Mouse (Mus musculus) liver, postnatal 0 days (tissue): ENCODE data around the gene Pard3b. TPM values are rescaled to one million over a fixed set of nuclear protein-coding genes. Genes with fewer than 3 reads are reported as not detected.

Source experiments
- ATAC-seq: fragments of 200-750 bp; cut with Nextera tagmentation; 2 replicates; pipeline ENCODE4 v1.8.0; 2017; ENCODE audit warnings: mild to moderate bottlenecking, moderate library complexity
- DNase-seq: peaks from one replicate; pipeline ENCODE4 v3.0.0-alpha.2; 2016
- H3K27ac ChIP-seq: fragments of 300-500 bp; sonication (generic); 2 replicates; pipeline ENCODE4 v1.5.1; 2014; ENCODE audit warnings: antibody characterized with exemption, moderate library complexity, mild to moderate bottlenecking, low read depth
- H3K27me3 ChIP-seq: fragments of 300-500 bp; sonication (generic); 2 replicates; pipeline ENCODE4 v1.6.1; 2014; ENCODE audit warnings: low read length, control low read depth, mixed read lengths; ENCODE audit not compliant: insufficient read depth
- H3K36me3 ChIP-seq: fragments of 300-500 bp; sonication (generic); replicated peaks from 2 replicates; pipeline ENCODE4 v1.6.1; 2014; ENCODE audit warnings: mild to moderate bottlenecking, control low read depth, low read length, moderate library complexity, mixed read lengths; ENCODE audit not compliant: insufficient read depth
- H3K4me1 ChIP-seq: fragments of 300-500 bp; sonication (generic); 2 replicates; pipeline ENCODE4 v1.6.1; 2014; ENCODE audit warnings: antibody characterized with exemption, mild to moderate bottlenecking, control low read depth; ENCODE audit not compliant: insufficient read depth
- H3K4me2 ChIP-seq: fragments of 300-500 bp; sonication (generic); 2 replicates; pipeline ENCODE4 v1.6.1; 2014; ENCODE audit warnings: low read depth, mild to moderate bottlenecking, low read length, moderate library complexity, mixed read lengths
- H3K4me3 ChIP-seq: fragments of 300-500 bp; sonication (generic); 2 replicates; pipeline ENCODE4 v1.5.1; 2014; ENCODE audit warnings: low read depth, low read length
- H3K9ac ChIP-seq: fragments of 300-500 bp; sonication (generic); replicated peaks from 2 replicates; pipeline ENCODE4 v1.6.1; 2014; ENCODE audit warnings: mild to moderate bottlenecking, moderate library complexity
- H3K9me3 ChIP-seq: fragments of 300-500 bp; sonication (generic); 2 replicates; pipeline ENCODE4 v1.6.1; 2016; ENCODE audit warnings: mild to moderate bottlenecking, control low read depth, low read length, mixed read lengths
- CTCF ChIP-seq: sonication (generic); IDR thresholded peaks from 2 replicates; pipeline ENCODE4 v1.5.1; 2016; ENCODE audit warnings: antibody characterized with exemption, low read depth
- EP300 ChIP-seq: IDR thresholded peaks from 2 replicates; pipeline ENCODE4 v1.6.1; 2016; ENCODE audit warnings: antibody characterized with exemption, low read depth, mild to moderate bottlenecking
- WGBS: fragments of 180-500 bp; shearing (Covaris S2); extraction: QIAGEN DNeasy Blood & Tissue Kit; methylation state at CpG from one replicate; pipeline ENCODE4 v1.1.7; 2014; ENCODE audit not compliant: insufficient replicate concordance; 5-methylcytosine and 5-hydroxymethylcytosine counted together
- polyA plus RNA-seq: library from polyadenylated mRNA; unstranded; fragments of >200 nt; fragmentation: Nextera tagmentation; extraction: Ambion mirVana; gene quantifications from 2 replicates; pipeline ENCODE4 v1.2.1, GENCODE M21; 2015

Gene Pard3b
- polyA plus RNA-seq, 1 experiment from 2014 or later = 2.8 TPM

- Histone ChIP-seq H3K27ac (no peak overlapping the region), H3K36me3 (no peaks in the 10 kb centered on the region), H3K4me3 (no peak overlapping the region), H3K9ac (no peak overlapping the region), H3K4me2 (no peak overlapping the region), H3K27me3 (no peaks in the 10 kb centered on the region), H3K4me1 (no peaks in the 10 kb centered on the region), H3K9me3 (no peaks in the 10 kb centered on the region)
- DNase-seq (no peak), ATAC-seq (no peak)
- no peak for TF ChIP-seq CTCF
- 70% methylated on average over 3 of the region's 3 CpGs for WGBS
These were observed 437.5 kb downstream of the Pard3b start for GRCm38 (mm10) chr1:62076171-62076570.

GRCm38 (mm10) chr1:62081129-62081528, 442.5 kb downstream of the Pard3b start:
- Histone ChIP-seq H3K4me3 (no peak overlapping the region), H3K27me3 (no peaks in the 10 kb centered on the region), H3K9me3 (no peaks in the 10 kb centered on the region), H3K27ac (no peak overlapping the region), H3K4me1 (no peaks in the 10 kb centered on the region), H3K4me2 (no peak overlapping the region), H3K36me3 (no peaks in the 10 kb centered on the region), H3K9ac (no peak overlapping the region)
- no peak for DNase-seq
- 77% methylated on average over 4 of the region's 4 CpGs for WGBS
- TF ChIP-seq CTCF (no peak), EP300 (no peak)
- no peak for ATAC-seq

- DNase-seq = no peak
- Histone ChIP-seq H3K9me3 (no peaks in the 10 kb centered on the region), H3K36me3 (no peaks in the 10 kb centered on the region), H3K27ac (no peak overlapping the region), H3K4me1 (no peaks in the 10 kb centered on the region), H3K4me3 (no peak overlapping the region), H3K9ac (no peak overlapping the region), H3K4me2 (no peak overlapping the region), H3K27me3 (no peaks in the 10 kb centered on the region)
- TF ChIP-seq CTCF = no peak
- no peak for TF ChIP-seq EP300
- ATAC-seq = no peak
- WGBS = 77% methylated on average over 6 of the region's 6 CpGs
These were observed 447.4 kb downstream of the Pard3b start for GRCm38 (mm10) chr1:62085995-62086394.

GRCm38 (mm10) chr1:62087464-62087863, 448.8 kb downstream of the Pard3b start:
- Histone ChIP-seq H3K4me1 (no peaks in the 10 kb centered on the region), H3K36me3 (no peaks in the 10 kb centered on the region), H3K4me2 (no peak overlapping the region), H3K4me3 (no peak overlapping the region), H3K27me3 (no peaks in the 10 kb centered on the region), H3K9ac (no peak overlapping the region), H3K27ac (no peak overlapping the region), H3K9me3 (no peaks in the 10 kb centered on the region)
- no peak for DNase-seq
- ATAC-seq = no peak
- TF ChIP-seq EP300 (no peak), CTCF (no peak)
- WGBS = 81% methylated on average over 10 of the region's 10 CpGs

GRCm38 (mm10) chr1:62094885-62095284, 456.3 kb downstream of the Pard3b start:
- TF ChIP-seq EP300 = no peak
- no peak for TF ChIP-seq CTCF
- Histone ChIP-seq H3K4me1 (no peaks in the 10 kb centered on the region), H3K4me2 (no peak overlapping the region), H3K4me3 (no peak overlapping the region), H3K9me3 (no peaks in the 10 kb centered on the region), H3K27me3 (no peaks in the 10 kb centered on the region), H3K9ac (no peak overlapping the region), H3K36me3 (no peaks in the 10 kb centered on the region), H3K27ac (no peak overlapping the region)
- WGBS = 74% methylated on average over 7 of the region's 7 CpGs
- no peak for ATAC-seq
- DNase-seq = no peak

GRCm38 (mm10) chr1:62122426-62122825, 483.8 kb downstream of the Pard3b start:
- no peaks in the 10 kb centered on the region for H3K27me3 ChIP-seq
- H3K4me1 ChIP-seq = no peaks in the 10 kb centered on the region
- H3K4me2 ChIP-seq = no peak overlapping the region
- no peak overlapping the region for H3K4me3 ChIP-seq
- WGBS = 80% methylated on average over 1 of the region's 1 CpGs
- no peaks in the 10 kb centered on the region for H3K9me3 ChIP-seq
- TF ChIP-seq CTCF (no peak), EP300 (no peak)
- no peaks in the 10 kb centered on the region for H3K36me3 ChIP-seq
- H3K9ac ChIP-seq = no peak overlapping the region
- no peak for ATAC-seq
- no peak overlapping the region for H3K27ac ChIP-seq
- no peak for DNase-seq

- no peak overlapping the region for H3K9ac ChIP-seq
- no peaks in the 10 kb centered on the region for H3K4me1 ChIP-seq
- no peak for ATAC-seq
- H3K27ac ChIP-seq = no peak overlapping the region
- no peaks in the 10 kb centered on the region for H3K27me3 ChIP-seq
- H3K4me2 ChIP-seq = no peak overlapping the region
- no peaks in the 10 kb centered on the region for H3K9me3 ChIP-seq
- no peak for TF ChIP-seq EP300
- TF ChIP-seq CTCF = no peak
- 78% methylated on average over 2 of the region's 2 CpGs for WGBS
- no peak overlapping the region for H3K4me3 ChIP-seq
- no peaks in the 10 kb centered on the region for H3K36me3 ChIP-seq
- no peak for DNase-seq
These were observed 490.6 kb downstream of the Pard3b start for GRCm38 (mm10) chr1:62129186-62129585.
